8 mouse cellular contexts compared by ENCODE assay signal in the genomic region with DNA sequence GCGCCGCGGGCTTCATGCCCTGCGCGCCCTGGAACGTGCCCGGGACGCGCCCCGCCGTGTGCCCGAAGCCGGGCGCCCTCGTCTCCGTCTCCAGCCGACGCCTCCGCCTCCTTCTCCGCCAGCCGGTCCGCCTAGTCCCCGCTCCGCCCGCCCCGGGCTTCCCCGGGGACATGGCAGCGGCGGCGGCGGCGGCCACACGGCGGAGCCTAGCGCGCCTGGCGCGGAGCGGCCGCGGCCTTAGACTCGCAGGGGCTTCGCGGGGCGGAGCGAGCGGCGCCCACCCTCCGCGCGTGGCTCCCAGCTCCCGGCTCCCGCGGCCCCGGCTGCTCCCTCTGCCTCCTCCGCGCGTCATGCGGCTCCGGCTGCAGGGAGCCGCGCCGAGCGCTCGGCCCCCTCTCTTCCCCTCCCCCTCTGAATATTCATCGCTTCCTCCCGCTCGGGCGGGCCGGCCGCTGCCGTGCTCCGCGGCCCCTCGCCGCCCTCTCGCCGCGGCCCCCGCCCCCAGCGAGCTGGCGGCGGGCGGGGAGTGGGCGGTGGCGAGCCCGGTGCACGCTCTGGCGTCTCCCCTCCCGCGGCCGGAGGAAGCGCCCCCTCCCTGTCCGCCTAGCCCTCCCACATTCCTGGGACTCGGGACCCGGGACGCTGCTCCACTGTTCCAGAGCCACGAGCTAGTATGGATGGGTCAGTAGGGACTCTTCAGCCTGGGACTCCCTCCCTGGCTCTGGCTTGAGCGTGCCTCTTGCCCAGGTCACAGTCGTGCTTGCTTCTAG. TPM values are rescaled to one million over a fixed set of nuclear protein-coding genes. Genes with fewer than 3 reads are reported as not detected.
DNase-seq lines count a peak whose midpoint lies in the region; ATAC-seq lines count a peak whose summit lies in the region.

A gene (minus strand): TSS at position 412 of the 770 bp plus-strand sequence.

- H3K4me3 ChIP-seq in hindbrain, embryonic 13.5 days: peak within 1 kb of the TSS; percentile 92

- no peaks in the 10 kb centered on the region for H3K9me3 ChIP-seq in hindbrain, embryonic 13.5 days

- ATAC-seq in hindbrain, embryonic 13.5 days (ENCODE audit: low FRiP score): peak; percentile 84

- H3K27ac ChIP-seq in hindbrain, embryonic 13.5 days: peak within 1 kb of the TSS; percentile 94

- H3K36me3 ChIP-seq in hindbrain, embryonic 13.5 days: no peaks in the 10 kb centered on the region

- peak within 1 kb of the TSS; percentile 87 for H3K4me2 ChIP-seq in hindbrain, embryonic 13.5 days

- peak within 1 kb of the TSS; percentile 96 for H3K9ac ChIP-seq in hindbrain, embryonic 13.5 days

- WGBS in hindbrain, embryonic 13.5 days: under 1% methylated on average over 64 of the region's 100 CpGs

- no peaks in the 10 kb centered on the region for H3K27me3 ChIP-seq in hindbrain, embryonic 13.5 days

- peaks cover 25% of the 10 kb centered on the region for H3K4me1 ChIP-seq in hindbrain, embryonic 13.5 days (replicated peaks)

- DNase-seq in R1 (ENCODE audit: low read depth, low spot score): peak; percentile 76
- DNase-seq in cerebellum, postnatal 14 days: peak; percentile 69 to 79
- peak; percentile 63 for DNase-seq in gastrocnemius, adult 18-20 months (ENCODE audit: low spot score)
- peak; percentile 50 to 69 for DNase-seq in layer of hippocampus, postnatal 25 days (ENCODE audit: extremely low spot score in 1 of 2, low spot score in 1 of 2)
- peak; percentile 69 for DNase-seq in lung, postnatal 25 days (ENCODE audit: low spot score)
- DNase-seq in ovary, postnatal 36 days (ENCODE audit: low spot score): peak; percentile 73
- peak; percentile 77 for DNase-seq in urinary bladder, adult 2 months (ENCODE audit: low spot score)

RNA-seq across cellular contexts. Expression of the gene that starts here (rescaled TPM):
- total RNA-seq in gastrocnemius, adult 18-20 months (2021): 1 to 10 TPM; 2.8 to 3.2 TPM
- polyA plus RNA-seq in hindbrain, embryonic 13.5 days (2015; fragmentation: Nextera tagmentation; extraction: Ambion mirVana): 3.8 and 4.3 TPM in 2 replicates
- total RNA-seq in layer of hippocampus, postnatal 25 days (2021): 100 to 1,000 TPM; 118 to 129 TPM
- polyA plus RNA-seq in urinary bladder, adult 2 months (2012; rRNA removed): 7.1 and 10.1 TPM in 2 replicates

Comparison
In these comparisons a context has a peak if more than half of its experiments do, and no peak if none do; other contexts are left out.
1. Peak in every context shown above with its lines: DNase-seq, ATAC-seq, H3K4me3 ChIP-seq and H3K27ac ChIP-seq.
2. RNA of the gene that starts here (total RNA-seq): 118 to 129 TPM in layer of hippocampus, postnatal 25 days; 2.8 to 3.2 TPM in gastrocnemius, adult 18-20 months; every median in the first group is over 10 times any median in the second.